Mouse (Mus musculus) hindlimb bud, embryonic 11.5 days (tissue): ENCODE measurements around the gene Jrkl.

ENCODE experiments used
- DNase-seq: peaks from one replicate; pipeline ENCODE4 v3.0.0-alpha.2; 2012; ENCODE audit warnings: low read depth, low spot score; ENCODE audit errors: extremely low spot score

Jrkl gene

DNA sequence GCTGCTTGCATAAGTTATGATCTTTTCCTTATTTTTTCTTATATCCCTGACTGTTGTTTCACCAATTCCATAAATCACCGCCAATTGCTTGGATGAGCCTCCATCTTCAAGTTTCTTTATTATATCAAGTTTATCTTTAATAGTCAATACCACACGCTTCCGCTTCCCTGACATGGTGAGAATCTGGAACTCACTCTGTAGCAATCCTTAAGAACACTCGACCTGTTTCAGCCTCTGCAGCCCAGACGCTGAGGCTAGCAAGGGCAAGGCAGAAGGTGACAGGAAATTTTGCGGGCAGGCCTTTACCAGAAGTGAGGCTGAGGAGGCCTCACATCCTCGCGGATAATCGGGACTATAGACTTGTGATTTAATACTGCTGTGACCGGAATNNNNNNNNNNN, at the start of gene Jrkl:
TSS of gene Jrkl (minus strand) at position 349 of the 400 bp plus-strand sequence.
- no peak for DNase-seq

DNA sequence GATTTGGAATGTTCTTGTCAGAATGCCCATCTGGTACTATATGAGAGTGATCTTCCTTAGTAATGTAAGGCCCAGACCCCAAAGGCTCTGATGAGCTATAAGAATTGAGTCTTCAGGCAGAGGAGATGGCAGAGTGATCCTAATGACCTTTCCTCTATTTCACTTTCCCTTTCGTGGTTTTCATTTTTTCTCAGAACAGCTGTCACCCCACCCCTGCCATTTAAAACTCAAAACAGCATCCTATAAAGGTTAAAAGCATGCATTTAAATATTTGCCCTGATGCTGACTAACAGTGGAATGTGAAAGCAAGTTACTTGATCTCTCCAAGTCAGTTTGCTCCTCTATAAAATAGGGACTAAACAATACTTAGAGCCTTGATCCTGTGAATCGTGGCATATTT, 41.9 kb upstream of the Jrkl start:
- DNase-seq, result no peak

DNA sequence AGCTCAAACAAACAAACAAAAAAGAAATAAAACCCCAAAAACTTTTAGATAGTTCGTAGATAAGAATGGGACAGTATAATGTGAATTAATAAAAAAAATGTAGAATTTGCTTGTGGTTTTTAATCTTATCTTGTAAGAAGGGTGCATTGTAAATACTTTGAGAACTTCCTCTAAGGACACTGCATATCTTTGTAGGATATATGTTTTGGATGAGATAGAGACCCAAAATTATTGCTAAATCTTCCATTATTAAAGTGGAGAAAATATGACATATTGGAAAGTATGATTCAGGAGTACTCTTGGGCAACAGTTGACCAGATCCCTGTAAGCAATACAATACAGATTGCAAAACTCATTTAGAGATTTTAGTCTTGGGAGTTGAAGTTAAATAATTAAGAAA, 27.6 kb upstream of the Jrkl start:
- DNase-seq, result no peak

DNA sequence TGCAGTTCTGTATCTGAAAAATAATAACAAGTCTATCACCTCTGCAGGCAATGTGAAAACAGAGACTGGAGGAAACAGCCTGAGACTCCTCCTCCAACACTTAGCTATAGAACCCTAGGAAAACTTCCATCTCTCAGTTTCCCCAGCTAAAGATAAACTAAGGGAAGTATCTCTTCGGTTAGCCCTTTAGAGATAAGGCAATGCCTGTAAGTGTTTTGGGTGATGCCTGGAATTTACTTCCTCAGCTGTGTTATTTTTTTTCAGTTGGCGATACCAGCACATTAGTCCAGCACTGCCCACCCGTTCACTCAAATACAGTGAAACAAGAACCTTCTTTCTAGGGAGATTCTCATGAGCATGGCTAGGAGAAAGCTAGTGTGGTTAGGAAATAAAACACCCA, 15.4 kb upstream of the Jrkl start:
- DNase-seq, result no peak

DNA sequence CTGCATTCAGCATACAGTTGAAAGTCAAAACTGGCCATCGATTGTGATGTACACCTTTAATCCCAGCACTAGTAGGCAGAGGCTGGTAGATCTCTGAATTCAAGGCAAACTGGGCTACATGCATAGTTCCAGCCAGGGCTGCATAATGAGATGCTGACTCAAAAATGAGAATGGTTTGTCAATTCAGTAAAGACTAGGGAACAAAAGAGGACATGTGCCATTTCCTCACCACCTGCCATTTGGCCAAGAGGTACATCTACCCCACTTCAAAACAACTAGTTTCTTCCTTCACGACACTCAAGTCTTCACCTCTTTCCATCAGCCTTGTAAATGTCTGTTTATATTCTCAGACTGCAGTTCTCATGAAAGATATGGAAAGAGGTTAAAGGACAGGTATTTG, 12.5 kb upstream of the Jrkl start:
- DNase-seq, result no peak

DNA sequence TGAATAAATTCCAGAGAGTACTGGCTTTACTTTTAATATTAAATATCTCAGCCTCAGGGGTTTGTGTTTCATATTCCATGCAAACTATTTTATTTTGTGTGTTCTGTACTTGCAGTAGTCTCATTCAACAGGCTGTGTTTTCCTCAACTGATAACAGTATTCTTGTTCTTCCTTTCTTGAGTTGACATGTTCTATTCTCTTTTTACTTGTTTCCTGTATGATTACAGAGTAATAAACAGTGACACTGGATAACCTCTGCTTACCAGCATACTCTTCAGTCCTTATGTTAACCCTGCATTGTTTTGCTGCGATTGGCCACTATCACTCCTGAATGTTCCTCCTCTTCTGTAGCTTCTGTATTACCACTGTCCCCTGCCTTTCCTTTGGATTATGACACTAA, 11.1 kb upstream of the Jrkl start:
- DNase-seq, result no peak

DNA sequence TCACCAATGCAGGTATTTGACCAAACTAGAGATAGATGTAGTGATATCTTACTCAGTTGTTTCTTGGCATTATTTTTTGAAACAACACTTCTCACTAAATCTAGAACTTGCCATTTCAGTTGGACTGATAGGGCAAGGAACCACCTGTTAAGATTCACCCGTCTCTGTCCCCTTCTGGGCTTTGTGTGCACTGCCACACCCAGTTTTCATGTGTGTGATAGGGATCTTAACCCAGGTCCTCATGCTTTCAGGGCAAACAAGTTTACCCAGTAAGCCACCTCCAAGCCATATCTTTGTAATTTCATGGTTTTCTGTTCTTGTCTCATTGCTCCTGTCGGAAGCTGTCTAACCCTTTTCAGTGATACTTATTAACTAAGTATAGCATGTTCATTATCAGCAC, 5.6 kb upstream of the Jrkl start:
- DNase-seq, result no peak

DNA sequence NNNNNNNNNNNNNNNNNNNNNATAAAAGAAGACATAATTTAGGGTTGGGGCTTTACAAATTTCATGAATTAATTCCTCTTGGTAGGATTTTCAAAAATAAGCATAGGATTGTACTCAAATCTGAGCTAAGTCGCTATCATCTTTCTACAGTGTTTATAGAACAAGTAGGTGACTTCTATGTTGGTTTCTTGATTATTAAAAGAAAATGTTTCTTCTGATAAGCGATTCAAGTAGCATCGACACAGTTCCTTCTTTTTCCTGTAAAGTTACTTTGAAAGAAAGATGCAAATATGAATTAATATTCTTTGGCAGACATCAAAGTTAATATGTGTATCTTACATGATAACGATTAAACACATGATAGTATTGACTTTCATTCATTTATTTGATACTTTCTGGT, 2.5 kb upstream of the Jrkl start:
- DNase-seq, result no peak

DNA sequence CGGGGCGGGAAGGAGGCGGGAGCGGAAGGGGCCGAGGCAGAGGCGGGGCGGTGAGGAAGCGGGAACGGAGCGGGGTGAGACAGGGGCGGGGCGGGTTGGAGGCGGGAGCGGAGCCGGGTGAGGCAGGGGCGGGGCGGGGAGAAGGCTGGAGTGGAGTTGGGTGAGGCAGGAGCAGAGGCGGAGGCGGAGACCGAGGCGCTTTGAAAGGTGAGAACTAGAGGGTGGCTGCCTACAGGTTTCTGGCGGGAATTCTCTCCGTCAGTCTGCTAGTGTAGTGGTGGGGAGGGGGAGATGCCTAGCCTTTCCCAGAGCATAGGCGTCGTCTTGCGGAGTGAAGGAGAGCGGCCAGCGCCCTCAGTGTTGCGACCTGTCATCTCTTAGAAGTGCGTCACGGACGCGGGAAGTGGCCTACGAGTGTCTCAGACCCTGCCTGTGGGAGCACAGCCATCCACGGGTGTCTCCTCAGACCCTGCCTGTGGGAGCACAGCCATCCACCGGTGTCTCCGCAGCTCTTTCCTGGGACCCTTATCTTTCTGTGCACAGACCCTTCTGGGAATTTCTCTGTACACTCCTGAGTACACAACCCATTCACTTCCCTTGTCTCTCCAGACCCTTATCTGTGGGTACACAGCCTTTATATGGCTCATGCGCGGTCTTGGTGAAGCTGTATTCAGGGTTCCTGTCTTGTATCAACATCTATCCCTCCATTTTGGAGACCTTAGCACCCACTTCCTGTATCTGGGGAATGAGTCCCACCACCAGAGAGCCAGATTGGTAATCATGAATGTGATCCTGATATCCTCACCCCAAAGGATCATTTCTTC, 1.4 kb upstream of the Jrkl start, which contains the start of gene Ccdc82:
TSS of gene Ccdc82 (plus strand) at position 141 of the 824 bp plus-strand sequence.
- no peak for DNase-seq

DNA sequence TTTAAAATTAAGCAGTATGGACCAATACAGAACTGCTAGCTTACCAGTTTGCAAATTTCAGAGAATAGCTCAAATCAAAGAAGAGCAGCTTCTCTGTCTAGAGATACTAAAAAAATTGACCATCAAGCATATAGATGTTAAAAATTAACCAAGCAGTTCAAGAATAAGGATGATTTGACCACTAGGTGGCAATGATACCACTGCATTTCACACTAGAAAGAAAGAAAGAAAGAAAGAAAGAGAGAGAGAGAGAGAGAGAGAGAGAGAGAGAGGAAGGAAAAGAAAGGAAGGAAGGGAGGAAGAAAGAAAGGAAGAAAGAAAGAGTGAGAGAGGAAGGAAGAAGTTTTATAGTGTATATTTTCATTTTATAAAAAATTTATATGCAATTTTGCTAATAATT, 3.3 kb downstream of the Jrkl start:
- no peak for DNase-seq

DNA sequence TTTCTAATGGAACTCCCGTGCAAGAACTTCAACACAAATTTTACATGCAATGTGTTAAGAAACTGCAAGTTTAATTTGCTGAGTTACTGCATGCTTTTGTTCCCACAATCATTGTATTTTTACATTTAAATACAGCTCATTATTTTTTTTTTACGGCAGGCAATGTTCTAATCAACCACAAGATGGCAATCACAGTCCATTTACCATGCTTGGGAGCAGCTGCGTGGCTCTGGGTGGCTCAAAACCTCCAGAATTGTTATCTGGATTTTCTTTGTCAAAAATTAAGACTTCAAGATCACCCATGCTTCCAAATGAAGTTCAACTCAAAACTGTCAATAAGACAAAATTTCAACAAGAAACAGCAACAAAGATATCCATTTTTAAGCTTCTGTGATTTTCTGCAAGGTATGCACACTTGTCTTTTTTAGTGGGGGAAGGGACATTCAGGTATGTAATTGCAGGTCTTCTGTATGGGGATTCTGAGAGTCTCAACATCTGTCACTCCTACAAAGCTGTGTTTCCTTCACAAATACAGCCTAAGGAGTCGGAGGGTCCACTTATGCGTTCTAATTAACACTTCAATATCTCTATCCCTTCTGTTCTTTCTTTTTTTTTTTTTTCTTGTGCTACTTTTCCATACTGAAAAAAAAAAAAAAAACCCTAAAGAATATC, 13.9 kb downstream of the Jrkl start:
- DNase-seq, result peak; percentile 56

DNA sequence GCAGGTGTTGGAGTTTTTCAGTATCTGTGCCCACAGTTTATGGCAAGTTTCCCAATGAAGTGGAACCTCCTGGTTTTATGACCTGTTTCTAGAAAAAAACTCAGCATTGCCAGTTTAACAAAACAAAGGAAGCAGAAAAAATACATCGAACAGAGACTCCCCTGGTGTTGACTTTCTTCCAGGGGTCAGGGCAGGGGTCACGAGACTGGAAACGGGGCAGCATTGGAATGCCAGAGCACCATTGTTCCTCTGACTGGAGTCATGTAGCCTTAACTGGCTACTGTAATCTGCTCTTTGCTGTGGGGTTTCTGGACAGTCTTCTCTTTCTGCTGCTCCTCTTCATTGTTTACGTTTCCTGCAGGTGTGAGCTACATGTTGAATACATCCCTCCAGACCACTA, 15.1 kb downstream of the Jrkl start:
- no peak for DNase-seq

DNA sequence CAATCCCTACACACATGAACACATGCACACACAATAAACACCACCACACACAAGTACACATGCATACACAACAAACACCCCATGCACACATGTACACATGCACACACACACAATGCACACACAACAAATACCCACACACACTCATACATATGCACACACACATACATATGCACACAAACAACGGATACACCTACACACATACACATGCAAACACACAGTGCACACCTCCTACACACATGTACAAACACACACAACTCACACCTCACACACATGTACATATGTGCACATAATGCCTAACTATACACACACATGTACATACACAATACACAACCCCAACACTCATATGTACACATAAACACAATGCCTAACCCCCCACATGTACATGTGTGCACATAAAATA, 19.8 kb downstream of the Jrkl start:
- DNase-seq, result no peak

DNA sequence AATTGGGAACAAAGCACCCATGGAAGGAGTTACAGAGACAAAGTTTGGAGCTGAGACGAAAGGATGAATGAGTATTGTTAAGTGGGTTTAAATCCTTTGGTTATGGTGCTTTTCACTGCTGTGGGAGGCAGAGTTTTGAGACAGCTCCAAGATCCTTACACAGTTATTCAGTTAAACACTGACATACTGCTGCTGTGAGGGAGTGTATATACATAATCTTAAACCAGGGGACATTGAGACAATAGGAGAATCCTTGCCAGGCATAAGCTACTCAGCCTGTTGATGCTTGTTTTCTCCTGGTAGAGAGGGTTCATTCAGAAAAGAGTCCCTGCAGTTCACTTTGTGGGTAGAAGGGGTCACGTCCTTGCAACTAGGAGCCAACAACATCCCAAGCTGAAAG, 39.3 kb downstream of the Jrkl start:
- no peak for DNase-seq

DNA sequence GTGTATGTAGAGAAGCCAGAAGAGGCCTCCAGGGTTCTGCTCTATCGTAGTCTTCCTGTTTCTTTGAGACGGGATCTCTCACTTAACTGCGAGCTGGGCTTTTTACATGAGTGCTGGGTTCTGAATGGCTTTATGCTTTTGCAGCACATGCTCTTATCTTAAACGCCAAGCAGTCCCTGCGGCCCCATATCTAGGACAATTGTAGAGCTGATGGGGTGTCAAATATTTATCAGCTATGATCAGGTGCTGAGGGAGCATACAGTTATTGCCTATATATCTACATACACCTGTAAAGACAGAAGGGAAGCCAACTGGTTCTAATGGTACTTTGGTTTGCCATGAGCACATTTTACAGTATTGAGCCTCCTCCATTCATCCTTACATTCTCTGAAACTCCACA, 41.9 kb downstream of the Jrkl start:
- DNase-seq, result no peak

DNA sequence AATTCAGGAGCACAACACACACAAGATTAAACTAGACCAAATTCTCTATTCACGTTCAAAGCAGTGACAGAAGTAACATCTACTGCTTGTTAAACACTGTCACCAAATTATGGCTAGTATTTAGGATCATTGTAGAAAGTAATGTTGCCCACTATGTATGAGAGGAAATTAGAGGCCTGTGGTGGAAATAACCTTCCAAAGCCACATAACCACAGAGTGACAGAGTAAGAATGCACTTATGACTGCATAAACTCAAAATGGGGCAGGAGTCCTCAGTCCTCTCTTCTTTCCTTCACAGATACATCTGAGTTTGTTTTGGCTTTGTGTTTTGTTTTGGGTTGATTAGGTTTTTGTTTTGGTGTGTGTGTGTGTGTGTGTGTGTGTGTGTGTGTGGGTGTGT, 42.5 kb downstream of the Jrkl start:
- DNase-seq, result no peak

DNA sequence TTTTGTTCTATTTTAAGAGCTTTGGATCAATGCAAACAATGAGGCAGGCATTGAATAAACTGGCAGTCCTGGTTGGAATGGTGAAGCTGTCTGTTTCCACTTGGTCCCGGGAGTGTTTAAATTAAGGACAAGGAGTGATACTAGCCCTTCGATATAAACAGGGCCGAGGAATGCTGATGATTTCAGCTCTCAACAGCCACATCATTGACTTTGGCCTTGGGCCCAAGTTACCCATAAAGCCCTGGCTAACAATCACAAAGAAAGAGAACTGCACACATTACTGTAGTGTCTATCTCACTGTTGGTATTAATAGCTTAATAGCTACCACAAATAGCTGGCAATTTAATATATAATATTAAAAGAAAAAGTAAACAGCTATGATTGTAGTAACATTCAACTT, 45.5 kb downstream of the Jrkl start:
- DNase-seq, result no peak

DNA sequence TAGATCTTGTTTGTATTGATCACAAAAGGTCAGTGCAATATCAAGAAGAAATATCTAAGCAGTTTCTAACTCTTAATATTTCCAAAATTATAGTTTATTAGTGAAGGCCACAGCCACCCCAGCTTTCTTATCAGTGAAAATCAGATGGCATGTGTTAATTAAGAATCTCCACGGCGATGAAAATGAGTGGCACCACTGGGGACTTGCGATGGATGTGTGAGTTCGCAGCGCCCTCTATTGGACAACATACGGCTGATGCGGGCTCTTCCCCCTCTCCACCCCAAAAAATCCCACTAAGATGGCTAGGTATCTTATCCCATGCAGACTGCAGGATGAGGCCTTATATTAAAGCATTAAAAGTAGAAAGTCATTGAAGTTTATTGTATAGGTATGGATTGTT, 49.9 kb downstream of the Jrkl start:
- DNase-seq, result peak; percentile 10

DNA sequence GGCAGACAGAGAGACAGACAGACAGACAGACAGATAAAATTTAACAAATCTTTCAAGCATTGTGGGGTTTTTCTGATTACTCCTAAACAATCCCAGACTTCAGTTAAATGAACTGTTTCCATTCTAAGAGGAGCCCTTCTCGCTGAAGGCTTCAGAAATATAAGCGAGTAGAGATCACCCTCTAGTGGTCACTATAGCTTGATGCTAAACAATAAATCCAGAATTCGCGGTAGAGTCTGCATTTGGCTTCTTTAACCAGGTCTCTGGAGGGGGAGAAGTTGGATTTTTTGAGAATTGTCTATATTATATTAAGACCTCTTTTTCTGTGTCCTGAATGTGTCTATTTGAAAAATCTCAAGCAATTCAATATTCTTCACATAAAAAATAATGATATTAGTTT, 50.4 kb downstream of the Jrkl start:
- DNase-seq, result peak; percentile 63

DNA sequence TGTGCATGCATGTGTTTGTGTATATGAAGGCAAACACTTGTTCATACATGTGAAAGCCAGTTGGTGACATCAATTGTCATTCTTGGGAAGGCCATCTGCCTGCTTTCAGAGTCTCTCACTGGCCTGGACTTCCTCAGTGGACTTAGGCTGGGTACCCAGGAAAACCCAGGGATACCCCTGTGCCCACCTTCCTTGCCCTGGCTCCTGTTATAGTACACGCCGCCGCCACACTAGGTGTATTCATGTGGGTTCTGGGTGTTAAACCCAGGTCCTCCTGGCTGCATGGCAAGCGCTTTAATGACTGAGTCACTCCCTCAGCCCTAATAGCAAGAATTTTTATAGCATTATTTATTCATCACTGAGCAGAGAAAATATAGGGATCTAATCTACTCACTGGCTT, 51.0 kb downstream of the Jrkl start:
- DNase-seq, result no peak
